ENCODE assay signal across 8 mouse cellular contexts in genomic region chr1:63614594-63614993, GRCm38 (mm10). TPM values are rescaled to one million over a fixed set of nuclear protein-coding genes. Genes with fewer than 3 reads are reported as not detected.
DNase-seq lines count a peak whose midpoint lies in the region; ATAC-seq and TF ChIP-seq lines count a peak whose summit lies in the region.

No protein-coding gene starts in this region.

- no peak overlapping the region for H3K4me2 ChIP-seq in kidney, embryonic 14.5 days (replicated peaks; ENCODE audit: low read depth, low read length)
- no peak overlapping the region for H3K4me2 ChIP-seq in liver, embryonic 11.5 days
- H3K4me2 ChIP-seq in intestine, embryonic 15.5 days (replicated peaks) = no peak overlapping the region

- no peak for TF ChIP-seq CTCF in kidney, adult 2 months (conservative IDR thresholded peaks at IDR 0.05; ENCODE audit: insufficient read depth, insufficient read length, low read depth, low read length)

- no peak for ATAC-seq in kidney, embryonic 14.5 days (ENCODE audit: low FRiP score, low TSS enrichment)
- ATAC-seq in liver, embryonic 11.5 days (replicated peaks; ENCODE audit: low FRiP score) = no peak
- no peak for ATAC-seq in cerebellum, adult (ENCODE audit: insufficient number of reproducible peaks, low FRiP score, low TSS enrichment)
- no peak for ATAC-seq in intestine, embryonic 15.5 days

- WGBS in kidney, adult 2 months = 2% methylated on average over 11 of the region's 11 CpGs
- WGBS in kidney, embryonic 14.5 days = 1% methylated on average over 11 of the region's 11 CpGs
- WGBS in forebrain, embryonic 10.5 days = 2% methylated on average over 11 of the region's 11 CpGs
- 2% methylated on average over 11 of the region's 11 CpGs for WGBS in liver, embryonic 11.5 days
- WGBS in intestine, embryonic 15.5 days = under 1% methylated on average over 11 of the region's 11 CpGs

- no peak overlapping the region for H3K4me3 ChIP-seq in kidney, adult 2 months (ENCODE audit: insufficient read depth, low read depth, low read length)
- no peak overlapping the region for H3K4me3 ChIP-seq in kidney, embryonic 14.5 days (ENCODE audit: low read length)
- peak overlapping the region; percentile 30; the same call in 1 of the 2 replicates for H3K4me3 ChIP-seq in forebrain, embryonic 10.5 days
- no peak overlapping the region for H3K4me3 ChIP-seq in liver, embryonic 11.5 days (ENCODE audit: low read depth, low read length)
- H3K4me3 ChIP-seq in intestine, embryonic 15.5 days (replicated peaks) = no peak overlapping the region

- TF ChIP-seq POLR2A in kidney, adult 2 months (IDR thresholded peaks at IDR 0.05; ENCODE audit: low read depth, low read length) = no peak

- DNase-seq in kidney, adult 2 months = peak; percentile 23
- DNase-seq in NIH3T3 (ENCODE audit: low read depth) = peak; percentile 84
- peak; percentile 62 for DNase-seq in forebrain, embryonic 10.5 days (ENCODE audit: extremely low spot score, low spot score)
- DNase-seq in liver, embryonic 11.5 days (ENCODE audit: low spot score) = peak; percentile 59
- peak; percentile 78 for DNase-seq in testis, postnatal 10 days (ENCODE audit: low spot score)

- no peak overlapping the region for H3K27ac ChIP-seq in kidney, adult 2 months (ENCODE audit: insufficient read depth, low read depth, low read length)
- H3K27ac ChIP-seq in kidney, embryonic 14.5 days (ENCODE audit: low read depth, low read length) = no peak overlapping the region
- H3K27ac ChIP-seq in forebrain, embryonic 10.5 days = no peak overlapping the region
- H3K27ac ChIP-seq in liver, embryonic 11.5 days (ENCODE audit: low read depth, low read length) = no peak overlapping the region
- H3K27ac ChIP-seq in intestine, embryonic 15.5 days = no peak overlapping the region

- no peaks in the 10 kb centered on the region for H3K9me3 ChIP-seq in kidney, embryonic 14.5 days (ENCODE audit: control insufficient read depth, low read length)
- H3K9me3 ChIP-seq in forebrain, embryonic 10.5 days = no peaks in the 10 kb centered on the region
- no peaks in the 10 kb centered on the region for H3K9me3 ChIP-seq in liver, embryonic 11.5 days (ENCODE audit: control insufficient read depth, low read length)
- no peaks in the 10 kb centered on the region for H3K9me3 ChIP-seq in intestine, embryonic 15.5 days

- no peaks in the 10 kb centered on the region; the same call in 1 of the 2 replicates for H3K27me3 ChIP-seq in kidney, adult 2 months (replicated peaks; ENCODE audit: control insufficient read depth, insufficient read depth, low read length)
- H3K27me3 ChIP-seq in kidney, embryonic 14.5 days (ENCODE audit: control insufficient read depth, insufficient read depth, low read length) = no peaks in the 10 kb centered on the region
- H3K27me3 ChIP-seq in forebrain, embryonic 10.5 days (ENCODE audit: poor library complexity, severe bottlenecking) = peaks cover 11% of the 10 kb centered on the region
- H3K27me3 ChIP-seq in liver, embryonic 11.5 days (replicated peaks; ENCODE audit: control insufficient read depth, insufficient read depth, low read length) = peaks cover 2% of the 10 kb centered on the region; the same call in 1 of the 2 replicates
- no peaks in the 10 kb centered on the region for H3K27me3 ChIP-seq in intestine, embryonic 15.5 days (replicated peaks)

- no peak overlapping the region for H3K9ac ChIP-seq in kidney, embryonic 14.5 days (ENCODE audit: low read depth, low read length)
- H3K9ac ChIP-seq in liver, embryonic 11.5 days (ENCODE audit: low read depth, low read length) = no peak overlapping the region
- H3K9ac ChIP-seq in intestine, embryonic 15.5 days = no peak overlapping the region

- no peaks in the 10 kb centered on the region for H3K4me1 ChIP-seq in kidney, adult 2 months (ENCODE audit: control insufficient read depth, insufficient read depth, low read length)
- H3K4me1 ChIP-seq in kidney, embryonic 14.5 days (ENCODE audit: control insufficient read depth, insufficient read depth, low read length) = no peaks in the 10 kb centered on the region
- peaks cover 7% of the 10 kb centered on the region for H3K4me1 ChIP-seq in forebrain, embryonic 10.5 days
- no peaks in the 10 kb centered on the region for H3K4me1 ChIP-seq in liver, embryonic 11.5 days (replicated peaks; ENCODE audit: control insufficient read depth, insufficient read depth, low read length)
- H3K4me1 ChIP-seq in intestine, embryonic 15.5 days (replicated peaks) = no peaks in the 10 kb centered on the region

- H3K36me3 ChIP-seq in kidney, adult 2 months (ENCODE audit: control insufficient read depth, insufficient read depth, low read length) = no peaks in the 10 kb centered on the region
- H3K36me3 ChIP-seq in kidney, embryonic 14.5 days (ENCODE audit: control insufficient read depth, insufficient read depth, low read length) = no peaks in the 10 kb centered on the region
- H3K36me3 ChIP-seq in forebrain, embryonic 10.5 days (replicated peaks) = no peaks in the 10 kb centered on the region
- H3K36me3 ChIP-seq in liver, embryonic 11.5 days (ENCODE audit: control insufficient read depth, insufficient read depth, low read length) = no peaks in the 10 kb centered on the region
- no peaks in the 10 kb centered on the region for H3K36me3 ChIP-seq in intestine, embryonic 15.5 days

RNA-seq across cellular contexts. Expression of gene Gm39653, which starts 1.2 kb away (rescaled TPM):
- not detected in 2 replicates for polyA plus RNA-seq in kidney, adult 2 months (2012; rRNA removed)
- polyA plus RNA-seq in kidney, embryonic 14.5 days (2014; fragmentation: Nextera tagmentation; extraction: Ambion mirVana) = not detected in 2 replicates
- not detected in 2 replicates for polyA plus RNA-seq in forebrain, embryonic 10.5 days (2016; fragmentation: Nextera tagmentation; extraction: Ambion mirVana)
- polyA plus RNA-seq in liver, embryonic 11.5 days (2014; fragmentation: Nextera tagmentation; extraction: Ambion mirVana) = not detected in 2 replicates
- not detected in 2 replicates for polyA plus RNA-seq in intestine, embryonic 15.5 days (2015; fragmentation: Nextera tagmentation; extraction: Ambion mirVana)

Comparison
In these comparisons a context has a peak if more than half of its experiments do, and no peak if none do; other contexts are left out.
1. DNase-seq: peak in every context shown above with its lines; median percentile 84 in NIH3T3; 78 in testis, postnatal 10 days; 62 in forebrain, embryonic 10.5 days; 59 in liver, embryonic 11.5 days; 23 in kidney, adult 2 months.